Mouse (Mus musculus) frontal cortex, postnatal 14 days (tissue): ENCODE results near the gene Cmah.
"Not testable (repeated sequence)": the region's sequence is repeated elsewhere in the genome, so short reads cannot be mapped to it uniquely, and the experiment has no call there.

Source experiments
- DNase-seq, 2 experiments: peaks; one replicate each; pipeline ENCODE4 v3.0.0; 2022; ENCODE audit warnings: low spot score in 2 of 2

Gene Cmah

GRCm38 (mm10) chr13:24340462-24340861 is 13.3 kb downstream of the Cmah start:
- no peak for DNase-seq

- DNase-seq: no peak
Measured at GRCm38 (mm10) chr13:24342091-24342490, 14.9 kb downstream of the Cmah start.

- no peak for DNase-seq
Measured at GRCm38 (mm10) chr13:24353004-24353403, 25.8 kb downstream of the Cmah start.

GRCm38 (mm10) chr13:24354751-24355150 is 27.5 kb downstream of the Cmah start:
- DNase-seq: no peak

- no peak for DNase-seq
Measured at GRCm38 (mm10) chr13:24359181-24359580, 32.0 kb downstream of the Cmah start.

GRCm38 (mm10) chr13:24365191-24365590 is 38.0 kb downstream of the Cmah start:
- no peak for DNase-seq

- no peak for DNase-seq
Measured at GRCm38 (mm10) chr13:24372893-24373599, 45.8 kb downstream of the Cmah start.

GRCm38 (mm10) chr13:24374606-24375005 is 47.4 kb downstream of the Cmah start:
- DNase-seq: not testable (repeated sequence)

GRCm38 (mm10) chr13:24375320-24376203 is 48.4 kb downstream of the Cmah start:
- DNase-seq: no peak

GRCm38 (mm10) chr13:24380713-24381112 is 53.5 kb downstream of the Cmah start:
- no peak for DNase-seq

GRCm38 (mm10) chr13:24383885-24384284 is 56.7 kb downstream of the Cmah start:
- no peak for DNase-seq

GRCm38 (mm10) chr13:24391892-24392291 is 64.7 kb downstream of the Cmah start:
- no peak for DNase-seq

- DNase-seq: no peak
Measured at GRCm38 (mm10) chr13:24392655-24393054, 65.5 kb downstream of the Cmah start.

GRCm38 (mm10) chr13:24393055-24393454 is 65.9 kb downstream of the Cmah start:
- DNase-seq: no peak

- no peak for DNase-seq
Measured at GRCm38 (mm10) chr13:24395815-24396214, 68.6 kb downstream of the Cmah start.

GRCm38 (mm10) chr13:24397181-24397580 is 70.0 kb downstream of the Cmah start:
- DNase-seq: no peak

GRCm38 (mm10) chr13:24398488-24398887 is 71.3 kb downstream of the Cmah start:
- no peak for DNase-seq

- not testable (repeated sequence) for DNase-seq
Measured at GRCm38 (mm10) chr13:24401821-24402220, 74.6 kb downstream of the Cmah start.

GRCm38 (mm10) chr13:24403054-24403453 is 75.8 kb downstream of the Cmah start:
- DNase-seq: no peak

GRCm38 (mm10) chr13:24406847-24407246 is 79.6 kb downstream of the Cmah start:
- no peak for DNase-seq

- DNase-seq: no peak
Measured at GRCm38 (mm10) chr13:24414635-24415206, 87.5 kb downstream of the Cmah start.

- no peak for DNase-seq
Measured at GRCm38 (mm10) chr13:24415506-24416206, 88.5 kb downstream of the Cmah start.
